Mouse (Mus musculus): ENCODE data around the gene Cdc5l.
"Not testable (repeated sequence)": the region's sequence is repeated elsewhere in the genome, so short reads cannot be mapped to it uniquely, and the experiment has no call there.

The Cdc5l gene

DNA sequence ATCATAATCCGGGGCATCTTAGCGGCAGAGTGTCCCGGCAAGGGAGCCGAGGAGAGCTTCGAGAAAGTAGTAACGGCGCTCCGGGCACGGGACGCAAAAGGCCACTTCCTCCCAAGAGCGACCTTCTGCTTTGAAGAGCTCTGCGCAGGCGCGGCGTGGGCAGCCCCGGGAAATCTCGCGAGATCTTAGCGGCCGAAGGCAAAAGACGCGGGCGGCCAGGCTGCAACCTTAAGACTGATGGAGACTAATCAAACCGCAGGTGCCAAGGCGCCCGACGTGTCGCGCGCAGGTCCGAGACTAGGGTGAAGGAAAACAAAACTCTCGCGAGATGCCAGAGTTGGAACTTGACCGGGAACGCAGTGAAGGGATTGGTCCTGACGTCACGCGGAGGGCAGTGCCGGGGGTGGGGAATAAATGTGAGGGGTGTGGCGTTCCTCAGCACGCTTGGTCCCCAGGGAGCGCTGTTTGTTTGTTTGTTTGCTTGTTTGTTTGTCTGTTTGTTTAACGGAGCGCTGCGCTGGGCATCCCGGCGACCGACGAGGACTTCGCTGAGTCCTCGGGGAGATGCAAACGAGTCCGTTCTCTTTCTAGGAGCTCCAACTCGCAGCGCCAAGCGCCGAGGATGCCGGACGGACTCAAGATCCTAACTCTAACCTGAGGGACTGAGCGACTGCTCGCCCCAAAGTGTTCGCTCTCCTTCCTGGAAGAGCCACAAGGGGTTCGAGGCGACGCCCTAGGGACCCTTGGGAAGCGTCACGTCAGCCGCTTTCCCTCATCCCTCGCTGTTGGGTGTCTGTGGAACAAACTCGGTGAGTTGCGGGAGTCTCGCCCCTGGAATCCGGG, at the start of gene Cdc5l:
Gene Cdc5l, minus strand, starts transcription at position 319 of the 843 bp plus-strand sequence.
- DNase-seq (ENCODE audit: low spot score in 2 of 2), result peak; percentile 93 to 95

DNA sequence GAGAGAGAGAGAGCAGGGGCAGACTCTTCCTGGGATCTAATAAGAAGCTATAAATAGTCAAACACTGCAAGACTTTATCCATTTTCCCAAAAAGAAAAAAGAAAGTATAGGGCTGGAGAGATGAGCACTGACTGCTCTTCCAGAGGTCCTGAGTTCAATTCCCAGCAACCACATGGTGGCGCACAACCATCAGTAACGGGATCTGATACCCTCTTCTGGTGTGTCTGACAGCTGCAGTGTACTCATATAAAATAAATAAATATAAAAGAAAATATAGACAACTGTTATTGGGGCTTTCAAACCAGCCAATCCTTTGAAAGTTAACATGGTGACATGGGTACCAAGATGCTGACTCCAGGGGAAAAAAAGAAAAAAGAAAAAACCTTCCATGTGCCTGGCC, 46.9 kb upstream of the Cdc5l start:
- DNase-seq (ENCODE audit: low spot score in 2 of 2), result no peak

DNA sequence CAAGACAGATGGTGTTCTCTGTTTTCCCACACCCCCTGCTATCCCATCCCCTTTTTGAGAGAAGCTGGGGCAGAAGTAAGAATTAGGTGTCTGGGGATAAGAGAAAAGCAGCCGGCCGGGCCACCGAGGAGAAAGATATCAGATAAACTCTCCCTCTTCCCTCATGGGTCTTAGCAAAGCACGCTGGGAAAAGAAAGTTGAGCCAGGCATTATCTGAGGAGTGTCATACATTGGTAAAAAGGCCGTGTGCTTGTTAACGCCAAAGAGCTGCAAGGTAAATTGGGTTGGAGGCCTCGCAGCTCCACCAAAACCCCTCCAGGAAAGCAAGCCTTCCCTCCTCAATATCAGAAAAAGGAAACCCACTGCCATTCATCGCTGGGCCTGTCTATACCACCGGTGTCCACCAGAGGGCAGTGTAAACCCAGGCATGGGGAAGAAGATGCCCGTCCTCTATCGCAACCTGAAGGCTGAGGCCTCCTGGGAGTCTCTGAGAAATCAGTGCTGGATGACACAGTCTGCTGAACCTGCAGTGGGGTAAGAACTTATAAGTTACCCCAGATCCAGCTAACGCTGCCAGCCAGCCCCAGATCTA, 44.8 kb upstream of the Cdc5l start:
- DNase-seq (ENCODE audit: low spot score in 2 of 2), result peak; percentile 42 to 64

DNA sequence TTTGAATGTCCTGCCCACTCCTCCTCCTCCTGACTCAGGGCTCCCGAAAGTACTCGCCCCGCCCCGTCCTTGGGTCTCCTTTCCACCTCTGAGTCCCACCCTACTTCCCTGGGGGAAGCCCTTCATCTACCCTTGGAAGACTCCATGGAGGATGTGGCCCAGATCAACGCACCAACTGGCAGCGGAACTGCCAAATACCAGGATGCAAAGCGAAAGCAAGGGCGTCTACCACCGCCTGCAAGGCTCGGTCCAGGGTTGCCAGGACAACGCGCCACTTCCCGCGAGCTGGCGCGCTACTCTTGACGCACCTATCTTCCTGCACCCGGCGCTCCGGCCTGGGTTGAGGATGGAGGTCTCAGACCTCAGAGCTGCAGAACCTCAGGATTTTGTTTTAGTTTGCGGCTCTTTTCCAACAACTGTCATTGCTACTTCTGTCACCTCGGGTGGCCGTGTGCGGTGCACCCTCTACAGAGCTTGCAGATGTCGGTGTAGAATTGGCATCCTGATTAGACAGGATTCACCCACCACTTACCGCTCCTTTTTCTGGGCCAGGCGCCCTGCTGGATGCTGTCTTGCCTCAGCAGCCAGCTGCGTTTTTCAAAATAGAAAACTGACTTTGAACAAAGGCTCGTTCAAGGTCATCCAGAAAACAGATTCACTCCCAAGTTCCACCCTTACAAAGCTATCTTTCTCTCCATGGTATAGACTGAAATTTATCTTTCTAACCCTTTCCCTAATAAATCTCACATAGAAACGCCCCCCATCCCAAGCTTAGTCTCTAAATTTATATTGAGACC, 41.3 kb upstream of the Cdc5l start, which contains the start of gene Spats1:
Gene Spats1, minus strand, starts transcription at position 747 of the 797 bp plus-strand sequence.
- peak; percentile 4 to 8 for DNase-seq (ENCODE audit: low spot score in 2 of 2)

DNA sequence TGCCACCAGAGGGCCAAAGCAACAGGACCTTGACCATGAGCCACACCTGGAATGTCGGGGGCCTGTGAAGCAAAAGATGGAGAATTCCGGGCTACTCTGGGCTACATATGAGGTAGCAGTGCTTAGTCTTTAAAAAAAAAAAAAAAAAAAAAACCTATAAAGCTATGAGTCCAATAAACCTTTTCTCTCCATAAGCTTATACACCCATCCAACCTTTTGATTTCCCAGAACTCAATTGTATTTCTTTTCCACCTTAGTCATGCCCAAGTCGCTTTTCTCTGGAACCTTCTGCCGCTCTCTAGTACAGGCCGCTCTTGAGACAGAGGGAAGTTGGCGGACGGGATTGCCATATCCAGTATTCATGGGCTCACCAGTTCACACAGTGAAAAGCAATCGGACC, 40.6 kb upstream of the Cdc5l start:
- DNase-seq (ENCODE audit: low spot score in 2 of 2), result no peak

DNA sequence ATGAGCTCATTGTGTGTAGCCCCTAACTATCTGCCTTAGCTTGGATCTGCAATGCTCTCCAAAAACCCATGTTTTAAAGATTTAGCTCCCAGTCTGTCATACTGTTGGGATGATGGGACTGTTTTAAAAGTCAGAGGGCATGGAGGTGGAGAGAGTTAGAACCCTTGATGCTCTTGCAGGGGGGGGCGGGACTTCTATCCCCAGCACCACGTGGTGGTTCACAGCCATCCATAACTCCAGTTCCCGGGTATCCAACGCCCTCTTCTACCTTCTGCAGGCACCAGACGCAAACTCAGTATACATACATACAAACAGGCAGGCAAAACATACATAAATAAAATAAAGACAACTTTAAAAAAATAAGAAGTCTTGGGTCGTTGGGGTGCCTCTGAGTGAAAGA, 40.1 kb upstream of the Cdc5l start:
- DNase-seq (ENCODE audit: low spot score in 2 of 2), result no peak

DNA sequence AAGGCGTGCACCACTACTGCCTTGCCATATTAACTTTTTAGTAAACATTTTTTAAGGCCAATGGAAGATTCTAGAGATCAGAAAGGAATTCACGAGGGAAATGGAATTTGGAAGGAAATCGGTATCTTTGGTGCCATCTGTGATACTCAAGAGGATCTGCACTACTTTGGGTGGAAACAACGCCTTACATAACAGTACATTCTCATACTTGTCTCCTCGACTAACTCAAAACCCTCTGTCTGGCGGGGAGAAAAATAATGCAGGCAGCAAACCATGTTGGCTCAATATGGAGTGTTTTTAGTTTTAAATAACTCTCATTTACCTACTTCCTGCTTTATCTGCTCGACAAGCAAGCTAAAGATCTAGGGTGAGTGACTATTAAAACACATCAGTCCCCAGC, 37.2 kb upstream of the Cdc5l start:
- DNase-seq (ENCODE audit: low spot score in 2 of 2), result no peak

DNA sequence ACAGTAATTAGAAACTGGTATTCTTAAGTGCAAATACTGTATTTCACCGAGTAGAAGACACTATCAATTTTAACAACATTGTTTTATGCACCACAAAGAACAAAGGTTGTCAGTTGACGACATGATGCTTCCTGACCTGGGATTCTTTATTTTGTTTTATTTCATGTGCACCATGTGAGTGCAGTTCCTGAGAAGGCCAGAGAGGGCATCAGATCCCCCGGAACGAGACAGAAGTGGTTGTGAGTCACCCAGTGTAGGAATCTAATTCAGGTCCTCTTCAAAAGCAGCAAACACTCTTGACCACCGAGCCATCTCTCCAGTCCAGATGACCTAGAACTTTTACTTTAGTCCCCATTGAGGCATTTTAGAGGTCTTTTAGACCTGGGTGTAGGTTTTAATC, 34.8 kb upstream of the Cdc5l start:
- no peak for DNase-seq (ENCODE audit: low spot score in 2 of 2)

DNA sequence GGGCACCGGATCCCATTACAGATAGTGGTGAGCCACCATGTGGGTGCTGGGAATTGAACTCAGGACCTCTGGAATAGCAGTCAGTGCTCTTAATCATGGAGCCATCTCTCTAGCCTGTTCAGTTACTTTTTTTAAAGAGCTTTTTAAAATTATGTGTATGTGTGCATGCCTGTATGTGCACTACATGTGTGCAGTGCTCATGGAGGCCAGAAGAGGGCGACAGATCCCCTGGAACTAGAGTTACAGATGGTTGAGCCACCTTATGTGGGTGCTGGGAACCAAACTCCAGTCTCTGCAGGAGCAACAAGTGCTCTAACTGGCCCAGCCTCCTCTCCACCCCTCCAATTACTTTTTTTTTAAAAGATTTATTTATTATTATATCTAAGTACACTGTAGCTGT, 33.2 kb upstream of the Cdc5l start:
- no peak for DNase-seq (ENCODE audit: low spot score in 2 of 2)

DNA sequence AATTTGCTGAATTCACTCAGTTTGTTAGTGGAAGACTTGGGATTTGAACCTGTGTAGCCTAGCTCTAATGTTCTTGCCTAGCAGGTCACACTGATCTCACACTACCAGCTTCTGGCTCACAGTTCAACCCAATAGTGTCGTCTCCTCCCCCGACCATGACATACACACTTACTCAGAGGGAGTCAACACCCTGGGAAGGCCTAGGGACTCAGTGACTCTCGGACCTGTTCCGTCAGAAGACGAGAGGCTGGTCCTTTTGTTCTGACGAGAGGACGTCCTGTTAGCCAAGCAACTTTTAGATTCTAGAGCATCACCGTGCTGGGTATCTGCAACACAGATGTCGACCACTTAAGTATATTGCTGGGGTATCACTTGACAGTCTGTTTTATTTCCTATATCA, 30.7 kb upstream of the Cdc5l start:
- no peak for DNase-seq (ENCODE audit: low spot score in 2 of 2)

DNA sequence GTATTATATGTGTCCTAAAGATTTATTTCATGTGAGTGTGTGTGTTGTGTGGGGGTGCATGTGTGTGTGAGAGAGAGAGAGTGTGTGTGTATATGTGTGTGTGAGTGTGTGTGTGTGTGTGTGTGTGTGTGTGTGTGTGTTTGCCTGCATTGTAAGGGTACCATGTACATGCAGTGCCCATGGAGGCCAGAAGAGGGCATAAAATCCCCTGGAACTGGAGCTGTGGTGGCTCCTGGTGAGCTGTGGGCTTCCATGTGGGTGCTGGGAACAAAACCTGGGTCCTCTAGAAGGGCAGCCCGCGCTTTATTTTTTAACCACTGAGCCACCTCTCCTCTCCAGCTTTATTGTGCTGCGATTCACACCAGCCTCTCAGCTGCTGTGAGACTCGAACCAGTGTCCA, 29.0 kb upstream of the Cdc5l start:
- no peak for DNase-seq (ENCODE audit: low spot score in 2 of 2)

DNA sequence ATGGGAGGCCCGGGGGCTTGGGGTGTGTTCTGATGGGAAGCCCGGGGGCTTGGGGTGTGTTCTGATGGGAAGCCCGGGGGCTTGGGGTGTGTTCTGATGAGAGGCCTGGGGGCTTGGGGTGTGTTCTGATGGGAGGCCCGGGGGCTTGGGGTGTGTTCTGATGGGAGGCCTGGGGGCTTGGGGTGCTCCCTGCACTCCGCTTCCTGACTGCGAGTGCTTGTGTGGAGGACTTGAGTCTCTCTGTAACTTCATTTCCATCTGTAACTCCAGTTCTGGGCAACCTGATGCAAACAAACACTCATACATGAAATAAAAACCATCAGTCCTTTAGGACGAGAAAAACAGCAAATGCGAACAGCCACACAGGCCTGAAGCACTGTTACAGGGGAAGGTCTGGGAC, 25.5 kb upstream of the Cdc5l start:
- no peak for DNase-seq (ENCODE audit: low spot score in 2 of 2)

DNA sequence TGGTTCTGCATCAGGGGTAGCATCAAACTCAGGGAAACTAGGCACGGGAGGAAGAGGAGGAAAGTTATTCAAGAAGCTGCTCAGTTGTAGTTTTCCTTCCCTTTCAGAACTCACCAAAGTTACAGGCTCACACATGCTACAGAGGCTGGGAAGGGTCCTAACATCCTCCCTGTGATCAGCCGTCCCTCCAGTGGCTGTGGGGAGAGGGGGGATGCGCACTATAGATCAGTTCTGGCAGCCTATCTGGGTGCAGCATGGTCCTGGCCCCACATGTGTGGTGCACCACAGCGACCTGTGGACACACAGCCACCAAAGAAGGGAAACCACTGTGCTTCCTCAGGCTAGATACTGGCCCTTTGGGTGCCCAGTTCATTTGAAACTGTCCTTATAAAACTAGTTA, 25.0 kb upstream of the Cdc5l start:
- DNase-seq (ENCODE audit: low spot score in 2 of 2), result no peak

DNA sequence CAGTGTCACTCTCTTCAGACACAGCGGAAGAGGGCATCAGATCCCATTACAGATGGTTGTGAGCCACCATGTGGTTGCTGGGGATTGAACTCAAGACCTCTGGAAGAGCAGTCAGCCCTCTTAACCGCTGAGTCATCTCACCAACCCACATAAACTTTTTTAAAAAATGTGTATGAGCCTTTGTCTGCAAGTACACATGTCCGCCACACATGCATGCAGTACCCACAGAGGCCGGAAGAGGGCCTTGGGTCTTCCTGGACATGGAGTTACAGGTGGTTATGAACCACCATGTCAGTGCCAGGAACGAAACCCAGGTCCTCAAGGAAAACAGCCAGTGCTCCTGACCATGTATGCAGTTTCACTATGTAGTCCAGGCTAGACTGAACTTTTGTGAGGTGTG, 23.9 kb upstream of the Cdc5l start:
- DNase-seq (ENCODE audit: low spot score in 2 of 2), result no peak

DNA sequence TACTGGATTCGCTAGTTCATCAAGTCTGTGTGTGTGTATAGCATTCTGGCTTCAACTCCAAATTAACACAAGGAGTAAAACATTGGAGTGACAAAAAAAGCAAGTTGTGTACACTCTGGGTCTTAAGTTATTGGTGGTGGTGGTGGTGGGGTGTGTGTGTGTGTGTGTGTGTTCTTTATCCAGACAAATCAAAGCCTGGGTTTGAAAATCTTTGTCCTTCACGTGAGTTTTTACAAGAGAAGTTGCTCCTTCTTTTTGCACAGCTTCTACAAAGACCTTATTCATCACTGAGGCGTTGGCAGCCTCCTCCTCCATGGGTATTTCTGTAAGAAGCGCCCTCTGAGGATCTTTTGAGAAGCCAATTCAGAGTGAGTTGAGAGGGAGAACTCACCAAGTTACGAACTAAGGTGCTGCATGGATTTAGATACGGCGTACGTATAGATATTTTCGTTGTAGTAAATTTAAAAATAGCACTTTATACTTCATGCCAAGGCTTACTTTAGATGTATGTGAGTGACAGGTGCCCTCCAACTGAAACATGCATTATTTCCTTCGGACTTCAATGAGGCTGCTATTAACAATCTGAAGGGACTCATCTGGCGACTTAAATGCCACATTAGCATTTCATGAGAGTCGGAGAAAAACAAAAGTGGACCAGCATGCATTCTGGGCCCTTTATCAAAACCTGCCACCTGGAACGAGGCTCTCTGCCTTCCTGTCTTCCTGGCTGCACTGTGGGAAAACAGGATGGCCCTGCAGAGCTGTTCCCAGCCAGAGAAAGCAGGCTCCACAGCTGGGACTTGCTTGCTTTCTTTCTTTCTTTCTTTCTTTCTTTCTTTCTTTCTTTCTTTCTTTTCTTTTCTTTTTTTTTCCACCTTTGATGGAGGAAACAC, 23.0 kb upstream of the Cdc5l start:
- DNase-seq (ENCODE audit: low spot score in 2 of 2), result no peak

DNA sequence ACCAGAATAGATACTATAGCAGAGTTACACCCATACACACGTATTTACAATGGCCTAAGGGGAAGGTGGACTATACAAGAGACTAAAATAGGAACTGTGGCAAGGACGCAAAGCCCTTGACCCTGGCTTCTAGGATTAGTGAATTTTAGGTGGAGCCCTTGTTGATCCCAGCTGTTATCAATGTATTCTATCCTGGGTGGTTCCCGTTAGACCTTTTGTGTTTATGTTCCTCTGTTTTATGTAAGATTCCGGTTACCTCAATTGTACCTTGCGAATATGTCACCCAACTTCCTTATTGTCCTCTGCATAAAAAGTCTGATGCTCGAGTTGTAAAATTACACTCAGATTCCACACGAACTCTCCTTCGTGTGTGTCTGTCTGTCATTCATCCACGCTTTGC, 22.2 kb upstream of the Cdc5l start:
- not testable (repeated sequence) for DNase-seq (ENCODE audit: low spot score in 2 of 2)

DNA sequence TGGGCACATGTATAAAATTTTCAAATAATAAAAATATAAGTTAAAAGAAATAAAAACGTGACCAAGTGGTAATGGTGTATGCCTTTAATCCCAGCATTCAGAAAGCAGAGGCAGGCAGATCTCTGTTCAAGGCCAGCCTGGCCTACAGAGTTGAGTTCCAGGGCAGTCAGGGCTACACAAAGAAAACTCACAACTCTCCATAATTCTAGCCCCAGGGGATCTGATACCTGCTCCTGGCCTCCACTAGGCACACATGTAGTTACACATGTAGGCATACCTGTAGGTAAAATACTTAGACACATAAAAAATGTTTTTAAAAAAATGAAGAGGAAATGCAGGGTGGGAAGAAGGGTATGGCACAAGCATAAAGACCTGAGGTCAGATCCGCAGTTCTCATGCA, 21.3 kb upstream of the Cdc5l start:
- DNase-seq (ENCODE audit: low spot score in 2 of 2), result no peak

DNA sequence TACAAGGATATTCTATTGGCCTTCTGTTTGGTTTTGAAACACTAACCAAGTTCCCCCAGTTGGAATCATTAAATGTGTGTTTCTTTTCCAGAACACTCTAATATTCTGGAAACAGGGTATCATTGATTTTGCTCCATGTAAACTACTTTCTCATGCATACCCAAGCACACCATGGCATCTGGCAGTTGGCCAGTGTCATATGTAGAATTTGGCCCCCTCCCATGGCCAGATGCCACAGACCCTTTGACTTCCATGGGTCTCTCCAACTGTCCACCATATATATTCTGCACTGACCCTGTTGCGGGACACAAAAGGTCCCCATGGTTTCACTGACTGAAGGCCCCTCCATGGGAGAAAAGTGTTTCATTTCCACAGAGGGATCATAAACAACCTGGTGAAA, 18.7 kb upstream of the Cdc5l start:
- no peak for DNase-seq (ENCODE audit: low spot score in 2 of 2)

DNA sequence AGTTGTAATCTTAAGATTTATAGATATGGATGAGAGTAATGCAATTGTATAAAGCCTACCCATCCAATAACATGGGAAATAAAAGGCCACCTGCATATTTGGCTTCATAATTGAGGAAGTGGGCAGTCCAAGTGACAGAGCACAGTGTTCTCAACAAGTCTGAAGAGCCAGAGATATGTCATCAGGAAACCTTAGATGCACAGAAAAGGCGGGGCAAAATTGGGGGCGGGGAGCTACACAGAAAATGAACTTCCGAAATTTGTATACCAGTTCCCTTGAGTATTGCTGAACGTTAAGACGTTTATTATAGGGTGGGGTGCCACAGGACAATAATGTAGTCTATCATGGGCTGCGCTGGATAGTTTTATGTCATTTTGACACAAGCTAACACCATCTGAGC, 16.6 kb upstream of the Cdc5l start:
- DNase-seq (ENCODE audit: low spot score in 2 of 2), result no peak

DNA sequence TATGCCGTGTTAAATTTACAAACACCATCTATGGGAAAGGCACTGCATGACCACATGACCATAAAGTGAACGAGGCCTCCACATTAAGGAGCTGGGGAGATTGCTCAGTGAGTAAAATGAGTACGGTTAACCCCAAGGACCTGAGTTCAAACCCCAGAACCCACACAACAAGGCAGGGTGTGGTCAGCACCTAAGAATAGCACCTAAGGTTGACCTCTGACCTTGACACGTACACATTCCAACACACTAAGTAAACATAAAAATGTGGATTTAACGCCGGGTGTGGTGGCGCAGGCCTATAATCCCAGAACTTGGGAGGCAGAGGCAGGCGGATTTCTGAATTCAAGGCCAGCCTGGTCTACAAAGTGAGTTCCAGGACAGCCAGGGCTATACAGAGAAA, 16.0 kb upstream of the Cdc5l start:
- no peak for DNase-seq (ENCODE audit: low spot score in 2 of 2)

DNA sequence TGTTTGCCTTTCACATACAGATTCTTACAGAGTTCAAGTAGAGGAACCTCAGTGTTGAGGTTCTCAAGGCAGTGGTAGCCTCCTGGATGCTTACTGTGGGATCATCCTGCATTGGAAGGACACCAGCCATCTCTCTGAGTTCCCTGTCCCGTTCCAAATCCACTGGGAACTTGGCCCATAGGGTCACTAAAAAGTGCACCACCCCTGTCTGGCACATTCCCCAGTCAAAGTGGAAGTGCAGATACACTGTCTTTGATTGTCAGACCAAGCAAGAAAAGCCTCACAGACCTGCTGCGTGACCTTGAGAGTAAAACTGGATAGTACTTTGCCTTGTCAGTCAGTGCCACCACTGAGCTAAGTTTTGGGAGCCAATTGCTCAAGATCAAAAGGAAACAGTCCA, 13.5 kb upstream of the Cdc5l start:
- DNase-seq (ENCODE audit: low spot score in 2 of 2), result no peak

DNA sequence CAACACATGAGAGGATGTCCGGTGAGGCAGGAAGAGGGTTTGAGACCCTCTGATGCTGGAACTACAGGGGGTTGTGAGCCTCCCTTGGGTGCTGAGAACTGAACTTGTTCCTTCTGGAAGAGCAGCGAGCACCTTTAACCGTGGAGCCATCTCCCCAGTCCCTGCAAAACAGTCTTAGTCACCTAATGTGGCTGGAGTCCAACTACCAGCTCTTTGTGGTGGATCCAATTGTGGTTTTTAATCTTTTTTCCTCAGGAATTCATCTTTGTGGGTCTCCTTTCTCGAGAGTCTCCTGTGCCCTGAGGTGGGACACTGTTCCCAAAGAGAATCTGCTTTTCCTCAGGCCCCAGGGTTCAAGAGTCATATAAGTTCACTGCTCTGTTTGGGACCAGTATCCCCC, 12.4 kb upstream of the Cdc5l start:
- DNase-seq (ENCODE audit: low spot score in 2 of 2), result no peak
